Mouse (Mus musculus) gastrocnemius, adult 18-20 months (tissue): ENCODE measurements around the gene Il16. TPM values are rescaled to one million over a fixed set of nuclear protein-coding genes. Genes with fewer than 3 reads are reported as not detected.

Source experiments
- DNase-seq: peaks from one replicate; pipeline ENCODE4 v3.0.0; 2021; ENCODE audit warnings: low spot score
- total RNA-seq, 2 experiments: library from RNA; stranded (reverse); gene quantifications; 2 replicates each; pipeline ENCODE4 v1.2.3; 2021

The Il16 gene
- total RNA-seq, 2 experiments from 2014 or later, result 1.5 to 2.2 TPM

GRCm38 (mm10) chr7:83615815-83616214 lies 129.7 kb downstream of the Il16 start:
- DNase-seq, result no peak

GRCm38 (mm10) chr7:83615272-83615671 lies 130.3 kb downstream of the Il16 start:
- DNase-seq, result no peak

GRCm38 (mm10) chr7:83611886-83612285 lies 133.6 kb downstream of the Il16 start:
- DNase-seq, result no peak

DNA sequence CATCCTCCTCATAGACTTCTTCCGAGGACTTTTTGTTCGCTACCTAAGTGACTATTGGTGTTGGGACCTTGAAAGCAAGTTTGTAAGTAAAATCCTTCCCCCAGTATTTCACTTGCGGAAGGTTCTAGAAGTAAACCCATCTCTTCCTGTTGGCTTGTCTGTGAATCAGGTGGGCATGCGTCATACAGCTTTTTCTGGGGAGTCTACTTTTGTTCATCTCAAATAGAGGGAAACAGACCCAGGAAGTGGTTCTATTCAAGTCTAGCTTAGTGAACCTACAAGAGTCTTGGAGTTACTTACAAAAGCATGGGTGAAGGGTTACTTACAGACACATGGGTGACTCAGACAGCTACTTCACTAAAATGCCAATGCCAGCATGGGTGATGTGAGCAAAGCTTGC lies 135.6 kb downstream of the Il16 start:
- DNase-seq, result no peak

GRCm38 (mm10) chr7:83606796-83607195 lies 138.7 kb downstream of the Il16 start:
- DNase-seq, result no peak

- DNase-seq, result no peak
Observed at GRCm38 (mm10) chr7:83604180-83604944, 141.2 kb downstream of the Il16 start.

DNA sequence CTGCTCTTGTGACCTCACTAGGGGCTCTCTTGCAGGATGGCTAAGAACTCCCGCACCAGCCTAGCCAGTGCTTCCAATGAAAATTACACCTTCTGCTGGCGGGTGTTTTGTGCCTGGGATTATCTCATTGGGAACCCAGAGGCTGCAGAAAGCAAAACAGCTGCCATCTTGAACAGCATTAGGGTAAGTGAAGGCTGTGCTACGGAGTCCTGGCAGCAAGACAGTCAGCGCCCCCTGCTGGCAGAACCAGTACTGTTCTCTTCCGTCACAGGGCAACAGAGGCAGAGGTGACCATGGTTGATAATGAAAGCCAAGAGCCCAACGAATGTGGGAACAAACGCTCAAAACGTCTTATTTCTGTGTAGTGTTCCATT lies 145.6 kb downstream of the Il16 start:
- DNase-seq, result peak; percentile 48

- DNase-seq, result no peak
Observed at GRCm38 (mm10) chr7:83598997-83599912, 146.3 kb downstream of the Il16 start.

DNA sequence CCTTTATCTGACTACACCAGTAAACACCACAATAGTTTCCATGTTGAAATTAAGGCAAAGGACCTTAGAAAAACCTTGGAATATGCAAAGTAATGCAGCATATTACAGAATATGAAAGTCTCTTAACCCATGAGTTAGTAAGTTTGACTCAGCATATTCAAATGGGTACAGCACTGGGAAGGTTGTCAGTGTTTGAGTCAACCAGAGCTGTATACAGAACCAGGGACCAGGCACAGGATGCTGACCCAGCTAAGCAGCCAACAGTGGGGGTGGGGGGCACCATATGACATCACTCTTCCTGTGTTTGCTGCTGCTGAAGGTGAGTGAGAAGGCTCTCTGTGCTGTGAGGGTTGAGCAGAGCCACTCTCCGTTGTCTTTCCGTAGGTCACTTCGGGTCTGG lies 148.5 kb downstream of the Il16 start:
- DNase-seq, result no peak

- DNase-seq, result no peak
Observed at GRCm38 (mm10) chr7:83594056-83594455, 151.5 kb downstream of the Il16 start.

Other genes starting within 250 kb of the Il16 start
- gene Tmc3, start 160.8 kb downstream of the Il16 start, total RNA-seq, result under 1 TPM; 0.02 to 0.07 TPM
- 1 to 10 TPM; 3.1 to 4.1 TPM for gene Stard5, start 113.8 kb downstream of the Il16 start, total RNA-seq
- not detected for gene Cfap161, start 49.2 kb upstream of the Il16 start, total RNA-seq
- gene Tlnrd1, start 138.6 kb upstream of the Il16 start, total RNA-seq, result 1 to 10 TPM; 1.4 to 3.6 TPM
- gene Mesd, start 138.7 kb upstream of the Il16 start, total RNA-seq, result 10 to 100 TPM; 23.4 to 28.7 TPM